Mouse (Mus musculus): ENCODE data around the gene Sorcs3.

The Sorcs3 gene

GRCm38 (mm10) chr19:48205929-48206814 lies at the start of gene Sorcs3:
TSS of gene Sorcs3 (plus strand) at chr19:48206025.
- in situ Hi-C loops (cut with MboI, MseI), result loop anchor here (5.0 kb wide), 1 partner anchor 99 kb away; no protein-coding TSS in a partner anchor

GRCm38 (mm10) chr19:48165341-48165740 lies 40.5 kb upstream of the Sorcs3 start:
- in situ Hi-C loops (cut with MboI, MseI), result no loop called here

- in situ Hi-C loops (cut with MboI, MseI), result no loop called here
These were observed 38.7 kb upstream of the Sorcs3 start for GRCm38 (mm10) chr19:48167110-48167509.

GRCm38 (mm10) chr19:48168284-48168683 lies 37.5 kb upstream of the Sorcs3 start:
- in situ Hi-C loops (cut with MboI, MseI), result no loop called here

GRCm38 (mm10) chr19:48174717-48175116 lies 31.1 kb upstream of the Sorcs3 start:
- in situ Hi-C loops (cut with MboI, MseI), result no loop called here

- in situ Hi-C loops (cut with MboI, MseI), result no loop called here
These were observed 1.8 kb upstream of the Sorcs3 start for GRCm38 (mm10) chr19:48203928-48204470.

GRCm38 (mm10) chr19:48204476-48204875 lies 1.3 kb upstream of the Sorcs3 start:
- in situ Hi-C loops (cut with MboI, MseI), result no loop called here

GRCm38 (mm10) chr19:48204892-48205761 lies 698 bp upstream of the Sorcs3 start:
- in situ Hi-C loops (cut with MboI, MseI), result loop anchor here (5.0 kb wide), 1 partner anchor 98 kb away; no protein-coding TSS in a partner anchor

GRCm38 (mm10) chr19:48206861-48207730 lies 1.3 kb downstream of the Sorcs3 start:
- in situ Hi-C loops (cut with MboI, MseI), result loop anchor here (5.0 kb wide), 1 partner anchor 100 kb away; no protein-coding TSS in a partner anchor

GRCm38 (mm10) chr19:48207731-48208370 lies 2.0 kb downstream of the Sorcs3 start:
- in situ Hi-C loops (cut with MboI, MseI), result loop anchor here (5.0 kb wide), 1 partner anchor 101 kb away; no protein-coding TSS in a partner anchor

GRCm38 (mm10) chr19:48215379-48215778 lies 9.6 kb downstream of the Sorcs3 start:
- in situ Hi-C loops (cut with MboI, MseI), result no loop called here

- in situ Hi-C loops (cut with MboI, MseI), result no loop called here
These were observed 32.1 kb downstream of the Sorcs3 start for GRCm38 (mm10) chr19:48237786-48238372.

- in situ Hi-C loops (cut with MboI, MseI), result no loop called here
These were observed 32.6 kb downstream of the Sorcs3 start for GRCm38 (mm10) chr19:48238391-48238790.

- in situ Hi-C loops (cut with MboI, MseI), result no loop called here
These were observed 35.1 kb downstream of the Sorcs3 start for GRCm38 (mm10) chr19:48240960-48241359.

GRCm38 (mm10) chr19:48244036-48244435 lies 38.2 kb downstream of the Sorcs3 start:
- in situ Hi-C loops (cut with MboI, MseI), result no loop called here

GRCm38 (mm10) chr19:48259223-48259622 lies 53.4 kb downstream of the Sorcs3 start:
- in situ Hi-C loops (cut with MboI, MseI), result no loop called here

GRCm38 (mm10) chr19:48260671-48261070 lies 54.8 kb downstream of the Sorcs3 start:
- in situ Hi-C loops (cut with MboI, MseI), result no loop called here

- in situ Hi-C loops (cut with MboI, MseI), result no loop called here
These were observed 57.9 kb downstream of the Sorcs3 start for GRCm38 (mm10) chr19:48263750-48264149.

- in situ Hi-C loops (cut with MboI, MseI), result no loop called here
These were observed 74.4 kb downstream of the Sorcs3 start for GRCm38 (mm10) chr19:48280273-48280672.

- in situ Hi-C loops (cut with MboI, MseI), result no loop called here
These were observed 76.4 kb downstream of the Sorcs3 start for GRCm38 (mm10) chr19:48282250-48282649.
